Mouse (Mus musculus) embryonic fibroblast, embryonic 13.5 days (primary cell): ENCODE measurements at regions not wholly inside any gene's neighbourhood (a gene's known extent, or its start where the extent isn't known, plus 50 kb on each side); places are given as distances from the start of the nearest gene placed in this dataset.

Source experiments
- H3K27ac ChIP-seq: 2 replicates; pipeline ENCODE4 v1.5.1; 2012; ENCODE audit warnings: low read length, control low read depth, inconsistent platforms; ENCODE audit not compliant: insufficient read depth
- H3K4me1 ChIP-seq: 2 replicates; pipeline ENCODE4 v1.6.1; 2011; ENCODE audit warnings: low read length; ENCODE audit not compliant: control insufficient read depth, insufficient read depth
- H3K4me3 ChIP-seq: 2 replicates; pipeline ENCODE4 v1.5.1; 2011; ENCODE audit warnings: mild to moderate bottlenecking, control low read depth, low read length; ENCODE audit not compliant: insufficient read depth
- CTCF ChIP-seq: IDR thresholded peaks from 2 replicates; pipeline ENCODE4 v1.5.1; 2011; ENCODE audit warnings: mild to moderate bottlenecking, control low read depth, low read length, moderate library complexity, borderline replicate concordance; ENCODE audit not compliant: insufficient read depth
- POLR2A ChIP-seq: IDR thresholded peaks from 2 replicates; pipeline ENCODE4 v1.6.1; 2011; ENCODE audit warnings: low read depth, mild to moderate bottlenecking, control low read depth, low read length, moderate library complexity

DNA sequence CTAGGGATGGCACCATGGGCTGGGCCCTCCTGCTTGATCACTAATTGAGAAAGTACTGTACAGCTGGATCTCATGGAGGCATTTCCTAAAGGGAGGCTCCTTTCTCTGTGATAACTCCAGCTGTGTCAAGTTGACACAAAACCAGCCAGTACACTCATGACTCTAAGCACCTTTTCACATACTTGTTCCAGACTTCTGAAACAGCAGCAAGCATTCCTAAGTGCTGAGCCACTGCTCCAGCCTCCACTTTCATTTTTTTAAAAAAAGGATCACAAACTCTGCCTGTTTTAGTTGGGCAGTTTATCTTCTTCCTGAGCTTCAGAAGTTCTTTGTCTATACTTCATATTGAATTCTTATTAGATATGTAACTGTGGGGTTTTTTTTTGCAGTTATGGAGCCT is 56.0 kb upstream of the Gpc4 start:
- Histone ChIP-seq H3K27ac (peak overlapping the region; percentile 89), H3K4me3 (no peak overlapping the region), H3K4me1 (peaks cover under 1% of the 10 kb centered on the region; the same call in 1 of the 2 replicates)
- TF ChIP-seq POLR2A = no peak
- TF ChIP-seq CTCF = no peak

DNA sequence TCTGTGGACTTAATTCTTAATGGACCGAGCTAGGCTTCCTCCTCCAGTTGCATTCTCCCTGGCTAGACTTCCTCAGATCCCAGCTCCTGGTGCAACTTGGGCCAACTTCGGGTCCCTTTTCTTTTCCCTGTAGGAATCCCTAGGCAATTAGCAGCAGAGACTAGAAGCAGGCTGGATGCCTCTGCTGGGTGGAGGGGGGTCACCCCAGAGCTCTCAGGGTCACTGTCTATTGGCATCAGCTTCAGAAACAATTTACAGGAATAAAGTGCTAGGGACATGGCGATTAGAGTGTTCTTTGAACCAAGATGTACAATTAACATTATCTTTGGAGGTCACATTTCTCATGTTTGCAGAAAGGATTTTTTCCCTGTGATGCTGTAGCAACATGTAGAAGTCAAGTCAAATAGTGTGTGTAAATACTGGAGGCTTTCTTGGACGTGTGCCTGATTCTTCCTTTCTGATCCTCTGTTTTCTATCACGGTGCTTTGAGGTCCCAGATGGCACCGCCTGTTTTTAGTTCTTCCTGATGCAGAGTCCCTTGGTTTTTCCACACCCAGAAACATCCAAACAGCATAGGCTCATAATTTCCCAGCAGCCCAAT is 52.2 kb upstream of the Gpc4 start:
- Histone ChIP-seq H3K4me1 (peaks cover 3% of the 10 kb centered on the region; the same call in 1 of the 2 replicates), H3K27ac (no peak overlapping the region), H3K4me3 (no peak overlapping the region)
- TF ChIP-seq CTCF (no peak), POLR2A (no peak)
